Mouse (Mus musculus): Measurements from ENCODE around the gene Cers6.

Gene Cers6

GRCm38 (mm10) chr2:69035457-69035856, 174.2 kb downstream of the Cers6 start:
- TF ChIP-seq GATA4 (IDR thresholded peaks at IDR 0.05; ENCODE audit: insufficient replicate concordance, low read length), result no peak

GRCm38 (mm10) chr2:69037362-69037761, 176.1 kb downstream of the Cers6 start:
- TF ChIP-seq GATA4 (IDR thresholded peaks at IDR 0.05; ENCODE audit: insufficient replicate concordance, low read length), result no peak

GRCm38 (mm10) chr2:69042327-69043106, 181.3 kb downstream of the Cers6 start:
- no peak for TF ChIP-seq GATA4 (IDR thresholded peaks at IDR 0.05; ENCODE audit: insufficient replicate concordance, low read length)

- TF ChIP-seq GATA4 (IDR thresholded peaks at IDR 0.05; ENCODE audit: insufficient replicate concordance, low read length), result no peak
These were observed 182.3 kb downstream of the Cers6 start for GRCm38 (mm10) chr2:69043431-69044118.

- no peak for TF ChIP-seq GATA4 (IDR thresholded peaks at IDR 0.05; ENCODE audit: insufficient replicate concordance, low read length)
These were observed 184.7 kb downstream of the Cers6 start for GRCm38 (mm10) chr2:69045926-69046325.

GRCm38 (mm10) chr2:69047297-69047696, 186.1 kb downstream of the Cers6 start:
- no peak for TF ChIP-seq GATA4 (IDR thresholded peaks at IDR 0.05; ENCODE audit: insufficient replicate concordance, low read length)

- TF ChIP-seq GATA4 (IDR thresholded peaks at IDR 0.05; ENCODE audit: insufficient replicate concordance, low read length), result no peak
These were observed 186.6 kb downstream of the Cers6 start for GRCm38 (mm10) chr2:69047805-69048204.

GRCm38 (mm10) chr2:69049179-69049578, 187.9 kb downstream of the Cers6 start:
- no peak; the same call in 1 of the 2 replicates for TF ChIP-seq GATA4 (IDR thresholded peaks at IDR 0.05; ENCODE audit: insufficient replicate concordance, low read length)

GRCm38 (mm10) chr2:69050189-69050588, 188.9 kb downstream of the Cers6 start:
- no peak for TF ChIP-seq GATA4 (IDR thresholded peaks at IDR 0.05; ENCODE audit: insufficient replicate concordance, low read length)

- no peak for TF ChIP-seq GATA4 (IDR thresholded peaks at IDR 0.05; ENCODE audit: insufficient replicate concordance, low read length)
These were observed 190.4 kb downstream of the Cers6 start for GRCm38 (mm10) chr2:69051596-69051995.

GRCm38 (mm10) chr2:69053210-69053858, 192.1 kb downstream of the Cers6 start:
- TF ChIP-seq GATA4 (IDR thresholded peaks at IDR 0.05; ENCODE audit: insufficient replicate concordance, low read length), result no peak

GRCm38 (mm10) chr2:69054279-69054678, 193.0 kb downstream of the Cers6 start:
- TF ChIP-seq GATA4 (IDR thresholded peaks at IDR 0.05; ENCODE audit: insufficient replicate concordance, low read length), result no peak

GRCm38 (mm10) chr2:69055174-69055573, 193.9 kb downstream of the Cers6 start:
- no peak for TF ChIP-seq GATA4 (IDR thresholded peaks at IDR 0.05; ENCODE audit: insufficient replicate concordance, low read length)

GRCm38 (mm10) chr2:69061313-69061712, 200.1 kb downstream of the Cers6 start:
- no peak for TF ChIP-seq GATA4 (IDR thresholded peaks at IDR 0.05; ENCODE audit: insufficient replicate concordance, low read length)

- TF ChIP-seq GATA4 (IDR thresholded peaks at IDR 0.05; ENCODE audit: insufficient replicate concordance, low read length), result no peak
These were observed 200.9 kb downstream of the Cers6 start for GRCm38 (mm10) chr2:69061910-69062689.

Data from liver, adult (tissue).